8 mouse cellular contexts compared by ENCODE assay signal in the genomic region with DNA sequence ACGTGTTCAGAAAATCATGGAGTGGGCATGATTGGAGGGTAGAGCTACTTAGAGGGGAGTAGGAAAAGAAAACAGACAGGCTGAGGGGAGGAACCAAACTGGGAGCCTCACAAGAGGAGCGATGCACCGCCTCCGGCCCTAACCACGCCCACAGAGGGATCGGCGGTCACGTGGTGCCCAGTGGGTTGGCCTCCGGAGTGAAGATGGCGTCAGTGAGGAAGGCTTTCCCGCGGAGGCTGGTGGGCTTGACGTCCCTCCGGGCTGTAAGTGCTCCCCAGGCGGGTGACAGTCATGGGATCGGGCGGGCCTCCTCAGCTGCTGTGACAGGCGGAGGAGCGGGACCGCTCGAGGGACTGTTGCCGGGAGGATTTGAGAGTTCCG. TPM values are rescaled to one million over a fixed set of nuclear protein-coding genes. Genes with fewer than 3 reads are reported as not detected.
DNase-seq lines count a peak whose midpoint lies in the region; ATAC-seq and TF ChIP-seq lines count a peak whose summit lies in the region.

A gene (plus strand): TSS at position 171 of the 381 bp plus-strand sequence.

- TF ChIP-seq POLR2A in limb, embryonic 14.5 days (IDR thresholded peaks at IDR 0.05; ENCODE audit: borderline replicate concordance, extremely low read depth, insufficient read depth, insufficient read length), result 0 out of 2 replicates have a peak, but pooled peaks have one; percentile 51

- peaks cover 6% of the 10 kb centered on the region for H3K36me3 ChIP-seq in embryonic facial prominence, embryonic 14.5 days (ENCODE audit: control insufficient read depth, insufficient read depth, low read length)
- peaks cover 8% of the 10 kb centered on the region for H3K36me3 ChIP-seq in limb, embryonic 14.5 days (ENCODE audit: control insufficient read depth, insufficient read depth, low read length)
- H3K36me3 ChIP-seq in midbrain, postnatal 0 days (ENCODE audit: insufficient read depth, low read length), result no peaks in the 10 kb centered on the region

- no peaks in the 10 kb centered on the region for H3K9me3 ChIP-seq in embryonic facial prominence, embryonic 14.5 days (ENCODE audit: control insufficient read depth, low read length)
- H3K9me3 ChIP-seq in limb, embryonic 14.5 days (ENCODE audit: control insufficient read depth, low read length), result no peaks in the 10 kb centered on the region
- H3K9me3 ChIP-seq in midbrain, postnatal 0 days (ENCODE audit: low read length), result no peaks in the 10 kb centered on the region

- H3K27me3 ChIP-seq in embryonic facial prominence, embryonic 14.5 days (replicated peaks; ENCODE audit: control insufficient read depth, insufficient read depth, low read length), result no peaks in the 10 kb centered on the region
- no peaks in the 10 kb centered on the region for H3K27me3 ChIP-seq in limb, embryonic 14.5 days (ENCODE audit: control insufficient read depth, insufficient read depth, low read length)
- no peaks in the 10 kb centered on the region for H3K27me3 ChIP-seq in midbrain, postnatal 0 days (ENCODE audit: insufficient read depth, low read length)

- H3K4me3 ChIP-seq in embryonic facial prominence, embryonic 14.5 days (ENCODE audit: low read depth, low read length), result peak within 1 kb of the TSS; percentile 84
- peak within 1 kb of the TSS; percentile 79 for H3K4me3 ChIP-seq in limb, embryonic 14.5 days (replicated peaks; ENCODE audit: low read length)
- H3K4me3 ChIP-seq in midbrain, postnatal 0 days (ENCODE audit: low read depth, low read length), result peak within 1 kb of the TSS; percentile 68

- peak within 1 kb of the TSS; percentile 80 for H3K4me2 ChIP-seq in embryonic facial prominence, embryonic 14.5 days (ENCODE audit: low read depth, low read length)
- H3K4me2 ChIP-seq in limb, embryonic 14.5 days (replicated peaks; ENCODE audit: low read depth, low read length, severe bottlenecking), result peak within 1 kb of the TSS; percentile 54
- peak within 1 kb of the TSS; percentile 89 for H3K4me2 ChIP-seq in midbrain, postnatal 0 days (ENCODE audit: low read depth, low read length, poor library complexity, severe bottlenecking)

- peaks cover 11% of the 10 kb centered on the region; the same call in 1 of the 2 replicates for H3K4me1 ChIP-seq in embryonic facial prominence, embryonic 14.5 days (ENCODE audit: control insufficient read depth, insufficient read depth, low read length)
- peaks cover 9% of the 10 kb centered on the region; the same call in 1 of the 2 replicates for H3K4me1 ChIP-seq in limb, embryonic 14.5 days (ENCODE audit: control insufficient read depth, insufficient read depth, low read length)
- H3K4me1 ChIP-seq in midbrain, postnatal 0 days (ENCODE audit: insufficient read depth, low read length), result 0 out of 2 replicates have a peak, but pooled peaks cover 3% of the 10 kb centered on the region

- ATAC-seq in embryonic facial prominence, embryonic 14.5 days (ENCODE audit: low read depth), result peak; percentile 94
- peak; percentile 95 for ATAC-seq in limb, embryonic 14.5 days (ENCODE audit: low FRiP score, low read depth)
- peak; percentile 92 for ATAC-seq in midbrain, postnatal 0 days (ENCODE audit: low FRiP score)

- TF ChIP-seq CTCF in midbrain, postnatal 0 days (IDR thresholded peaks at IDR 0.05), result no peak

- peak; percentile 92 for DNase-seq in 3T3-L1 (ENCODE audit: low read depth, low spot score)
- peak; percentile 78 to 89 for DNase-seq in adrenal gland, postnatal 4 days (ENCODE audit: low spot score in 2 of 2)
- peak; percentile 97 for DNase-seq in embryonic facial prominence, embryonic 14.5 days (ENCODE audit: low spot score)
- DNase-seq in heart, adult 8-10 months (ENCODE audit: low spot score), result peak; percentile 97
- DNase-seq in kidney, adult 9 months, result peak; percentile 97
- peak; percentile 93 for DNase-seq in limb, embryonic 14.5 days (ENCODE audit: low spot score)
- peak; percentile 95 for DNase-seq in midbrain, postnatal 0 days (ENCODE audit: low spot score)
- peak; percentile 92 to 94 for DNase-seq in spleen, postnatal 14 days (ENCODE audit: low spot score in 2 of 2)

- WGBS in embryonic facial prominence, embryonic 14.5 days, result under 1% methylated on average over 15 of the region's 23 CpGs
- WGBS in limb, embryonic 14.5 days, result 0% methylated on average over 23 of the region's 23 CpGs
- WGBS in midbrain, postnatal 0 days, result under 1% methylated on average over 23 of the region's 23 CpGs

- H3K27ac ChIP-seq in embryonic facial prominence, embryonic 14.5 days (replicated peaks; ENCODE audit: low read depth, low read length), result peak within 1 kb of the TSS; percentile 66
- H3K27ac ChIP-seq in limb, embryonic 14.5 days (replicated peaks; ENCODE audit: low read depth, low read length), result peak within 1 kb of the TSS; percentile 49
- peak within 1 kb of the TSS; percentile 77 for H3K27ac ChIP-seq in midbrain, postnatal 0 days (ENCODE audit: low read depth, low read length)

- peak within 1 kb of the TSS; percentile 78 for H3K9ac ChIP-seq in embryonic facial prominence, embryonic 14.5 days (ENCODE audit: low read depth, low read length)
- peak within 1 kb of the TSS; percentile 71 for H3K9ac ChIP-seq in limb, embryonic 14.5 days (ENCODE audit: low read depth, low read length, severe bottlenecking)
- peak within 1 kb of the TSS; percentile 80 for H3K9ac ChIP-seq in midbrain, postnatal 0 days (replicated peaks; ENCODE audit: low read length, poor library complexity, severe bottlenecking)

RNA-seq across cellular contexts. Expression of the gene that starts here (rescaled TPM):
- 10 to 100 TPM; 48.9 to 65.6 TPM for total RNA-seq in adrenal gland, postnatal 4 days (2021)
- 81.7 and 89.4 TPM in 2 replicates for polyA plus RNA-seq in embryonic facial prominence, embryonic 14.5 days (2014; fragmentation: Nextera tagmentation; extraction: Ambion mirVana)
- total RNA-seq in heart, adult 8-10 months (2022), result 10 to 100 TPM; 83.3 to 91.3 (median 85.0) TPM
- 60.8 and 69.7 TPM in 2 replicates for polyA plus RNA-seq in limb, embryonic 14.5 days (2012; rRNA removed)
- 93.4 and 97.6 TPM in 2 replicates for polyA plus RNA-seq in limb, embryonic 14.5 days (2014; fragmentation: Nextera tagmentation; extraction: Ambion mirVana)
- 26.9 and 33.0 TPM in 2 replicates for total RNA-seq in midbrain, postnatal 0 days (2014; rRNA removed)
- 54.1 and 58.9 TPM in 2 replicates for polyA plus RNA-seq in midbrain, postnatal 0 days (2015; fragmentation: Nextera tagmentation; extraction: Ambion mirVana)

Comparison
In these comparisons a context has a peak if more than half of its experiments do, and no peak if none do; other contexts are left out.
1. Peak in every context shown above with its lines: DNase-seq, ATAC-seq, H3K4me3 ChIP-seq and H3K27ac ChIP-seq.